Mouse (Mus musculus): ENCODE results near the gene Dchs2. TPM values are rescaled to one million over a fixed set of nuclear protein-coding genes. Genes with fewer than 3 reads are reported as not detected.

Dchs2 gene
- not detected in 2 replicates for polyA plus RNA-seq (2012)

GRCm38 (mm10) chr3:83127726-83128448 lies at the start of gene Dchs2:
Dchs2 (plus strand) TSS chr3:83127948.

Other genes starting within 250 kb of the Dchs2 start
- not detected in 2 replicates for gene Lrat, start 224.0 kb upstream of the Dchs2 start, polyA plus RNA-seq (2012)
- gene Fgg, start 120.2 kb upstream of the Dchs2 start, polyA plus RNA-seq (2012) = not detected in 2 replicates
- gene Fga, start 101.9 kb upstream of the Dchs2 start, polyA plus RNA-seq (2012) = not detected in 2 replicates
- gene Fgb, start 78.1 kb upstream of the Dchs2 start, polyA plus RNA-seq (2012) = not detected in 2 replicates
- 6.2 and 6.5 TPM in 2 replicates for gene Plrg1, start 72.4 kb upstream of the Dchs2 start, polyA plus RNA-seq (2012)